Mouse (Mus musculus) lung, adult 18-20 months (tissue): ENCODE measurements around the gene Agbl4.

Experiments
- DNase-seq, 2 experiments: peaks; one replicate each; pipeline ENCODE4 v3.0.0; 2022; ENCODE audit warnings: mixed read lengths in 2 of 2

The Agbl4 gene

GRCm38 (mm10) chr4:111510129-111510528 is 1112.7 kb downstream of the Agbl4 start:
- DNase-seq: no peak

GRCm38 (mm10) chr4:111513921-111514320 is 1116.5 kb downstream of the Agbl4 start:
- DNase-seq: no peak

- no peak for DNase-seq
These were observed 1118.7 kb downstream of the Agbl4 start for GRCm38 (mm10) chr4:111516136-111516535.

GRCm38 (mm10) chr4:111517063-111517792 is 1119.8 kb downstream of the Agbl4 start:
- no peak for DNase-seq

GRCm38 (mm10) chr4:111518191-111518590 is 1120.7 kb downstream of the Agbl4 start:
- no peak for DNase-seq

- DNase-seq: no peak
These were observed 1121.8 kb downstream of the Agbl4 start for GRCm38 (mm10) chr4:111519267-111519666.

- no peak for DNase-seq
These were observed 1122.5 kb downstream of the Agbl4 start for GRCm38 (mm10) chr4:111520006-111520405.

GRCm38 (mm10) chr4:111522974-111523373 is 1125.5 kb downstream of the Agbl4 start:
- DNase-seq: no peak

GRCm38 (mm10) chr4:111528961-111529360 is 1131.5 kb downstream of the Agbl4 start:
- no peak for DNase-seq

- no peak for DNase-seq
These were observed 1132.5 kb downstream of the Agbl4 start for GRCm38 (mm10) chr4:111529996-111530395.

GRCm38 (mm10) chr4:111530537-111530936 is 1133.1 kb downstream of the Agbl4 start:
- no peak for DNase-seq

GRCm38 (mm10) chr4:111544684-111545083 is 1147.2 kb downstream of the Agbl4 start:
- no peak for DNase-seq

- no peak for DNase-seq
These were observed 1148.5 kb downstream of the Agbl4 start for GRCm38 (mm10) chr4:111546009-111546408.

GRCm38 (mm10) chr4:111555426-111555825 is 1158.0 kb downstream of the Agbl4 start:
- DNase-seq: no peak

- DNase-seq: no peak
These were observed 1179.8 kb downstream of the Agbl4 start for GRCm38 (mm10) chr4:111577087-111577773.

GRCm38 (mm10) chr4:111579115-111579862 is 1181.8 kb downstream of the Agbl4 start:
- DNase-seq: no peak

GRCm38 (mm10) chr4:111579863-111580224 is 1182.4 kb downstream of the Agbl4 start:
- no peak for DNase-seq

- DNase-seq: no peak
These were observed 1182.8 kb downstream of the Agbl4 start for GRCm38 (mm10) chr4:111580239-111580638.

GRCm38 (mm10) chr4:111583562-111584237 is 1186.2 kb downstream of the Agbl4 start:
- no peak for DNase-seq

- DNase-seq: no peak
These were observed 1186.8 kb downstream of the Agbl4 start for GRCm38 (mm10) chr4:111584286-111584685.

- DNase-seq: no peak
These were observed 1190.8 kb downstream of the Agbl4 start for GRCm38 (mm10) chr4:111588211-111588610.

- no peak for DNase-seq
These were observed 1192.2 kb downstream of the Agbl4 start for GRCm38 (mm10) chr4:111589467-111590170.
